Mouse (Mus musculus) inflammation-experienced regulatory T-cells, adult 16 weeks (primary cell): ENCODE measurements around the gene Carm1. TPM values are rescaled to one million over a fixed set of nuclear protein-coding genes. Genes with fewer than 3 reads are reported as not detected.

Experiments used
- polyA plus RNA-seq: library from polyadenylated mRNA; unstranded; fragments of 100-300 nt; shearing (Covaris generic); gene quantifications from one replicate; pipeline ENCODE4 v1.2.1, GENCODE M21; 2017

The Carm1 gene
- 8.1 TPM for polyA plus RNA-seq

DNA sequence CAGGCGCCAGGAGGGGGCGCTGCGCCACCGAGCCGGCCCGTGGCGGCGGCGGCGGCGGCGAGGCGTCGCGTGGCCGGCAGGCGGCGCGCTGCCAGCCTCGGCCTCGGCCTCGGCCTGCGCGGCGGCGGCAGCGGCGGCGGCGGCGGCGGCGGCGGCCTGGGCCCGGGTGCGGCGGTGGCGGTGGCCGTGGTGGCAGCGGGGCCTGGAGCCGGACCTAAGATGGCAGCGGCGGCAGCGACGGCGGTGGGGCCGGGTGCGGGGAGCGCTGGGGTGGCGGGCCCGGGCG, at the start of gene Carm1:
TSS of gene Carm1 (plus strand) at position 106 of the 286 bp plus-strand sequence.

DNA sequence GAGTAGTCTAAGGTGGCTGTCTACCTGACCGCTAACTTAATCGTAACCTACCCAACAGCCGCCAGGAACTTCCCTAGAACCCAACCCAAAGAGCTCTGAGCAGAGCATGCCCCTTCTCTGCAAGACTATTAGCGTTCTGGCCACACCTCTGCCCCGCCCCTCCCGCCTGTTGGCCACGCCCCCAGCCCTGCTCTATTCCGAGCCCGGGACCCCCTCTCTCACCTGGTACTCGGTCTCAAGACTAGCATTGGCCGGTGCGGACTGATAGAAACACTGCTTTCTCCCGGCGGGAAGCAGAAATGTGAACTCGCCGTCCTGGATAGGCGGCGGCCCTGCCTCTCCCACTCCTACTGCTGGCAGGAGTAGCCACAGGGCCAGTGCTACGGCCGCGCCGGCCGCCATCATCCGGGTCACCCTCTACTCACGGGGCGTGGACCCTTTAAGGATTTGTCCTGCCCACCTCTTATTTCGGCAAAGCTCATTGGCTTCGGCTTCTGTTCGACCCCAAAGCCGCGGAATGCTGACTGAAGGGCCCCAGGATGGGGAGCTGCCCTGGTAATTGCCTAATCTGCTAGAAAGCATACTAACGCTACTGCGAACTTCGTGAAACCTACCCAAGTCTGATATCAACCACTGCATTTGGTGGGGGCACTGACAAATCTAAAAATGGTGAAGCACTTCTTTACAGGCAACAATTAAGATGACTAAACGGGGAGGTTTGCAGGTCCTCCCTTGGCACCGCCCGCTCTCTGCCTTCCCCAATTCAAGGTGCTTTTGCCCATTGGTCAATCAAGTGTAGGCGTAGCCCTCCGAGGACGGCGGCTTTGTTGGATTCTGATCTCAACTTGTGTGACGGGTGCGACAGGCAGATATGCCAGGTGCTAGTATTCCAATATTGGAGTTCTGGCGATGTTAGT, 36.7 kb upstream of the Carm1 start, which contains the start of gene Tmed1:
TSS of gene Tmed1 (minus strand) at position 481 of the 917 bp plus-strand sequence.

GRCm38 (mm10) chr9:21525937-21526633, 20.6 kb upstream of the Carm1 start, which contains the start of gene AB124611:
Gene AB124611 (plus strand): TSS chr9:21526176.

DNA sequence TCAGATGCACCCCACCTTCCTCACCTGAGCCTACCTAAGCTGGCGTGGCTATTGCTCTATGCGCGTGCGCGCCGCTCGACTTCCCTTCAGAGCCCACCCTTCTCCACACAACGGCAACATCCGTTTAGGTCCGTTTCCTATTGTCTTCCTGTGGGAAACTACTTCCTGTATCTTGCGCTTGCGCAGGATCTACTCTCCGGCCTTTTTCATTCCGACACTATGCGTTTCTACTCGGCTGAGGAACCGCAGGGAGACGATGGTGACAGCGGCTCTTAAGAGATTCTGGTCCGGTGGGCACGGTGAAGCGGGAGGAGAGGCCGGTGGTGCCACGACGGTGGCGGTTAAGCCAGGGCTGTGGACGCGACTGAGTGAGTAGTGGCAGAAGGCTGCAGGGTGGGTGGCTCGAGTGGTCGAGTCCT, 46.0 kb downstream of the Carm1 start, which contains the start of the genes Timm29 and Yipf2:
TSS of gene Timm29 (plus strand) at position 20 of the 419 bp plus-strand sequence.
TSS of gene Yipf2 (minus strand) at position 126 of the 419 bp plus-strand sequence.

DNA sequence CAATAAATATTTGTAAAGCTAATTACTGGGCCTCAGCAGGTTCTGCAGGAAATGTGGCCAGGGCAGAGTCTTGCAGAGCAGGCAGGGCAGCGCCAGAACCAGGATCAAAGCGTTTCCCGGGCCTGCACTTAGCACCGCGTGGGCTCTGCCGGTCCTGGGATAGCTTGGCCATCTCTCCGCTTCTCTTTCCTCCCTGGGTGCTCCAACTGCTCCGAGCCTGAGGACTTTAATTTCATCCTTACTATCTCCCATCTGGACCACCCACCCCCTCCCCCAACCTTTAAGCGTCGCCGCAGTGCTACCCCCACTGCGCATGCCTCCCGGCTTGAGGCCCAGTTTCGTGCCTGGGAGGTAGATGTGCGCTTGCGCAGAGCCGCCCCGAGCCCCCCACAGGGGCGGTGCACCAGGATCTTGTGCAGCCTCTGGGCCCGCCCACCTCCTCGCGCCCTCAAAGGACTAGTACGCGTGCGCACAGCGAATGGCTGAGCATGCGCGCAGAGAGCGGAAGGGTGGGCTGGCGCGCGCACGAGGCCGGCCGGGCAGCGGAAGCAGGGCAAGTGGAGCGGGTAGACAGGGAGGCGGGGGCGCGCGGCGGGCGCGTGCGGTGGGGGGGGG, 69.0 kb downstream of the Carm1 start, which contains the start of gene Smarca4:
TSS of gene Smarca4 (plus strand) at position 553 of the 615 bp plus-strand sequence.

Other genes starting within 250 kb of the Carm1 start
- 2.6 TPM for gene Ap1m2, start 234.6 kb upstream of the Carm1 start, polyA plus RNA-seq
- 583 TPM for gene Slc44a2, start 226.2 kb upstream of the Carm1 start, polyA plus RNA-seq
- 70.1 TPM for gene Ilf3, start 179.0 kb upstream of the Carm1 start, polyA plus RNA-seq
- gene Qtrt1, start 135.1 kb upstream of the Carm1 start, polyA plus RNA-seq, result 39.5 TPM
- gene Dnm2, start 122.0 kb upstream of the Carm1 start, polyA plus RNA-seq, result 282 TPM
- 11.5 TPM for gene Tmed1, start 36.6 kb upstream of the Carm1 start, polyA plus RNA-seq
- gene AB124611, start 20.7 kb upstream of the Carm1 start, polyA plus RNA-seq, result 40.9 TPM
- gene Timm29, start 45.8 kb downstream of the Carm1 start, polyA plus RNA-seq, result 2.7 TPM
- 35.3 TPM for gene Yipf2, start 45.9 kb downstream of the Carm1 start, polyA plus RNA-seq
- 71.6 TPM for gene Smarca4, start 69.3 kb downstream of the Carm1 start, polyA plus RNA-seq
- gene Ldlr, start 176.6 kb downstream of the Carm1 start, polyA plus RNA-seq, result 32.4 TPM
- 7.4 TPM for gene Spc24, start 213.4 kb downstream of the Carm1 start, polyA plus RNA-seq